Mouse (Mus musculus) fat pad, adult 2 months (tissue): ENCODE measurements around the gene Ptpru.

Experiments used
- DNase-seq: peaks from one replicate; pipeline ENCODE4 v3.0.0-alpha.2; 2011; ENCODE audit warnings: low read depth, low spot score; ENCODE audit errors: extremely low read depth

The Ptpru gene

GRCm38 (mm10) chr4:131837872-131838524 is at the start of gene Ptpru:
TSS of gene Ptpru (minus strand) at chr4:131838288.
- DNase-seq, result no peak

- no peak for DNase-seq
Observed at GRCm38 (mm10) chr4:131885376-131885775, 47.3 kb upstream of the Ptpru start.

- DNase-seq, result no peak
Observed at GRCm38 (mm10) chr4:131883571-131883970, 45.5 kb upstream of the Ptpru start.

GRCm38 (mm10) chr4:131881306-131881705 is 43.2 kb upstream of the Ptpru start:
- no peak for DNase-seq

- no peak for DNase-seq
Observed at GRCm38 (mm10) chr4:131879692-131880091, 41.6 kb upstream of the Ptpru start.

GRCm38 (mm10) chr4:131876836-131877235 is 38.7 kb upstream of the Ptpru start:
- DNase-seq, result no peak

GRCm38 (mm10) chr4:131875242-131875641 is 37.2 kb upstream of the Ptpru start:
- no peak for DNase-seq

- no peak for DNase-seq
Observed at GRCm38 (mm10) chr4:131874567-131874966, 36.5 kb upstream of the Ptpru start.

GRCm38 (mm10) chr4:131874169-131874536 is 36.1 kb upstream of the Ptpru start:
- no peak for DNase-seq

GRCm38 (mm10) chr4:131873293-131874168 is 35.4 kb upstream of the Ptpru start, which contains the start of gene Srsf4:
TSS of gene Srsf4 (plus strand) at chr4:131873617.
- DNase-seq, result no peak

- DNase-seq, result no peak
Observed at GRCm38 (mm10) chr4:131872672-131873292, 34.7 kb upstream of the Ptpru start.

GRCm38 (mm10) chr4:131861341-131861739 is 23.3 kb upstream of the Ptpru start:
- DNase-seq, result no peak

- DNase-seq, result no peak
Observed at GRCm38 (mm10) chr4:131860492-131861340, 22.6 kb upstream of the Ptpru start.

- no peak for DNase-seq
Observed at GRCm38 (mm10) chr4:131854950-131855349, 16.9 kb upstream of the Ptpru start.

GRCm38 (mm10) chr4:131849986-131850638 is 12.0 kb upstream of the Ptpru start:
- DNase-seq, result no peak

GRCm38 (mm10) chr4:131848082-131848481 is 10.0 kb upstream of the Ptpru start:
- DNase-seq, result no peak

GRCm38 (mm10) chr4:131845991-131846778 is 8.1 kb upstream of the Ptpru start:
- DNase-seq, result no peak

- no peak for DNase-seq
Observed at GRCm38 (mm10) chr4:131843290-131843743, 5.2 kb upstream of the Ptpru start, which contains the start of gene Mecr. TSS of gene Mecr (plus strand) at chr4:131843470.

GRCm38 (mm10) chr4:131836891-131837491 is 1.1 kb downstream of the Ptpru start:
- DNase-seq, result no peak
